Mouse (Mus musculus) C2C12 (cell line): Measurements from ENCODE around the gene Trhde. TPM values are rescaled to one million over a fixed set of nuclear protein-coding genes. Genes with fewer than 3 reads are reported as not detected.
A peak's percentile ranks its signal among the peaks of the same experiment; 100 is the strongest.

Source experiments
- H3K27me3 ChIP-seq: one replicate; pipeline ENCODE4 v1.6.1; 2011; ENCODE audit not compliant: control insufficient read depth, insufficient read depth, insufficient read length
- H3K36me3 ChIP-seq: one replicate; pipeline ENCODE4 v1.6.1; 2011; ENCODE audit not compliant: control insufficient read depth, insufficient read depth
- H3K4me3 ChIP-seq: one replicate; pipeline ENCODE4 v1.5.1; 2011; ENCODE audit warnings: mild to moderate bottlenecking, control low read depth; ENCODE audit not compliant: poor library complexity, insufficient read depth, severe bottlenecking
- H3K79me2 ChIP-seq: one replicate; pipeline ENCODE4 v1.6.1; 2011; ENCODE audit not compliant: control insufficient read depth, insufficient read depth
- H3K79me3 ChIP-seq: one replicate; pipeline ENCODE4 v1.6.1; 2011; ENCODE audit warnings: low read depth, control low read depth
- H3ac ChIP-seq: one replicate; pipeline ENCODE3; 2011; ENCODE audit warnings: low read depth; ENCODE audit not compliant: control insufficient read depth, insufficient read length
- CEBPB ChIP-seq: IDR thresholded peaks from one replicate; pipeline ENCODE4 v1.6.1; 2011; ENCODE audit warnings: low read depth, mild to moderate bottlenecking, control low read depth, moderate library complexity
- CTCF ChIP-seq: IDR thresholded peaks from one replicate; pipeline ENCODE4 v1.5.1; 2011; ENCODE audit not compliant: control insufficient read depth, insufficient read depth, insufficient read length
- FOSL1 ChIP-seq: IDR thresholded peaks from one replicate; pipeline ENCODE4 v1.8.0; 2011; ENCODE audit warnings: mild to moderate bottlenecking, low read length; ENCODE audit not compliant: poor library complexity, insufficient read depth, severe bottlenecking
- MAX ChIP-seq: IDR thresholded peaks from one replicate; pipeline ENCODE4 v1.6.1; 2011; ENCODE audit warnings: mild to moderate bottlenecking, control low read depth
- MYOD1 ChIP-seq: IDR thresholded peaks from one replicate; pipeline ENCODE4 v1.6.1; 2011; ENCODE audit warnings: low read depth; ENCODE audit not compliant: control insufficient read depth, insufficient read length
- MYOG ChIP-seq: IDR thresholded peaks from one replicate; pipeline ENCODE4 v1.6.1; 2011; ENCODE audit not compliant: control insufficient read depth, insufficient read length; ENCODE audit errors: extremely low read depth
- USF1 ChIP-seq: IDR thresholded peaks from one replicate; pipeline ENCODE4 v1.6.1; 2011; ENCODE audit warnings: low read depth, mild to moderate bottlenecking, control low read depth, moderate library complexity
- polyA plus RNA-seq: library from polyadenylated mRNA; unstranded; fragments of >200 nt; fragmentation: generic; extraction: Trizol; gene quantifications from one replicate; pipeline ENCODE4 v1.2.1, GENCODE M21; 2012; ENCODE audit warnings: missing spikeins

Trhde gene
- polyA plus RNA-seq, 1 experiment: 0.43 TPM

- H3K79me3 ChIP-seq: no peaks in the 10 kb centered on the region
- no peaks in the 10 kb centered on the region for H3K79me2 ChIP-seq
- H3K27me3 ChIP-seq: peaks cover 3% of the 10 kb centered on the region
- no peak overlapping the region for H3ac ChIP-seq
- no peak for TF ChIP-seq USF1
- no peak for TF ChIP-seq MYOD1
- TF ChIP-seq CEBPB: no peak
- no peak for TF ChIP-seq CTCF
- TF ChIP-seq MYOG: no peak
- TF ChIP-seq FOSL1: no peak
- H3K4me3 ChIP-seq: no peak overlapping the region
- no peaks in the 10 kb centered on the region for H3K36me3 ChIP-seq
These were observed 3.8 kb upstream of the Trhde start for GRCm38 (mm10) chr10:114805884-114806283.

DNA sequence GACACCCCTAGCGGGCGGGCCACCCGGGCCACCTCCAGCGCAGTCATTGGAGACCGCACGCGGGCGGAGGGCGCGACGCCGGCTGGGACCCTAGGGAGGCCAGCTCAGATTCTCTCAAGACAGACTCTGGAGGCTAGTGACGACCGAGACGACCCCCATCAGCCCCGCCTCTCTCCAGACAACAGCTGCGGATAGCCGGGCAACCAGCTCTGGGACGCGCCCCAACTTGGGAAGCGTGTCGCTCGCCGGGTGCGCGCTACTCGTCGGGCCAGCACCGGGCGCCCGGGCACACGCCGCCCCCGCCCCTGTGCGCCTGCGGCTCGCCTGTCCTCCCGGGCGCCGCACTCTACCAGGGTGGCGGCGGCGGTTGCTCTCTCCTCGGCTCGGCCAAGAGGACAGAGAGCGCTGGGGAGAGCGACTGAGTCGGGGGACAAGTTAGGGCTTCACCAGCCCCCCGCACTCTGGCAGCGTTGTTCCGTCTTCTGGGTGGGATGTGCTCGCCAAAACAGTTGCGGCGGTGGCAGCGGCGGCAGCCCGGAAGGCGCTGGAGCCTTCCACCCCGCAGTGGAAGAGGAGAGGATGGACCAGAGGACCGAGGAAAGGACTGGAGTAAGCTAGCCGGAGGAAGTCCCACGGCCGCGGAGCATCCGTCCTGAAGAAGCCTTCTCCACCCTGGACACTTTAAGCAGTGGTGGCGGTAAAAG is 498 bp downstream of the Trhde start:
- peak overlapping the region; percentile 66 for H3ac ChIP-seq
- H3K27me3 ChIP-seq: peaks cover 4% of the 10 kb centered on the region
- H3K79me2 ChIP-seq: no peaks in the 10 kb centered on the region
- no peaks in the 10 kb centered on the region for H3K36me3 ChIP-seq
- TF ChIP-seq USF1 (no peak), MAX (no peak), MYOG (no peak), CTCF (no peak), FOSL1 (no peak), CEBPB (no peak), MYOD1 (peak; percentile 21)
- no peaks in the 10 kb centered on the region for H3K79me3 ChIP-seq
- peak overlapping the region; percentile 18 for H3K4me3 ChIP-seq

- Histone ChIP-seq H3K4me3 (no peak overlapping the region), H3K79me2 (no peaks in the 10 kb centered on the region), H3ac (no peak overlapping the region), H3K36me3 (no peaks in the 10 kb centered on the region), H3K79me3 (no peaks in the 10 kb centered on the region), H3K27me3 (peaks cover 4% of the 10 kb centered on the region)
- TF ChIP-seq CEBPB (no peak), MAX (no peak), CTCF (no peak), USF1 (no peak), MYOG (no peak), MYOD1 (no peak), FOSL1 (no peak)
These were observed 1.5 kb downstream of the Trhde start for GRCm38 (mm10) chr10:114800331-114801304.

DNA sequence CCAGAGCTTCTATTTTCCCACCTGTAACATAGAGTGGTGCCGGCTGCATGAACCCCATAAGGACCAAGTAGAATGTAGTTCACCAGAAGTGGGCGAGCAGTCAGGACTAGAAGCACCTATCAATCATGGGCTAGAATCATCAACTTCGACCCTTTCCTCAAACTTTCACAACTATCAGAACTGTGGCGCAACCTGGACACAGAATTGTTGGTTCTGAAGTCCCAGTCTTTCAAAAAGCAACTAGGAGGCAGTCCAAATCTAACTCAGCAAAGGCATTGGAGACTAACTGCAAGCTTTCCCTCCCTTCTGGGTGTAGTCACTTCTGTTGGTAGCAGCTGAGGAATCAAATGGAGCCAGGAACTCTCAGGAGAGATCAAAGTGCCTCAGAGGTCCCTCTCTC is 2.6 kb downstream of the Trhde start:
- Histone ChIP-seq H3ac (no peak overlapping the region), H3K4me3 (no peak overlapping the region), H3K36me3 (no peaks in the 10 kb centered on the region), H3K79me3 (no peaks in the 10 kb centered on the region), H3K79me2 (no peaks in the 10 kb centered on the region), H3K27me3 (peaks cover 4% of the 10 kb centered on the region)
- no peak for TF ChIP-seq MAX
- TF ChIP-seq CEBPB: no peak
- TF ChIP-seq MYOG: no peak
- no peak for TF ChIP-seq FOSL1
- TF ChIP-seq CTCF: no peak
- TF ChIP-seq MYOD1: no peak
- TF ChIP-seq USF1: no peak

DNA sequence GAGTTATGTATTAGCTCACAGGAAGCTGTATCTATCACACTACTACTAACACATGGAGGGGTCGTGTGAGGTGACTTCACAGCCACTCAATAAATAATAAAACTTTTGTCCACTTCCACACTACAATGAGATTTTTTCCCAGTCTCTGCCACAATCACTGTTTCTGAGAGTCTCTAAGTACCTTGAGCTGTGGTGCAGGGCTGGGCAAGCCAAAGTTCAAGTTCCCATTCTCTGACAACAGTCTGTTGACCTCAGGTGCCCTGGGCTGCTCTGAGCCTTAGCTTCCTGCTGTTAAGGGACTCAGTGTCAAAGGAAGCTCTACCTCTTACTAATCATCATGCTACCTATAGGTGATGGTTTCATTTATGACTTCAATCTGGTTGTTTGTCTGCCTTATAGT is 3.3 kb downstream of the Trhde start:
- no peak for TF ChIP-seq USF1
- no peak for TF ChIP-seq CEBPB
- no peak for TF ChIP-seq MYOD1
- TF ChIP-seq MAX: no peak
- no peak for TF ChIP-seq FOSL1
- no peak for TF ChIP-seq CTCF
- no peak for TF ChIP-seq MYOG
- Histone ChIP-seq H3K79me3 (no peaks in the 10 kb centered on the region), H3K79me2 (no peaks in the 10 kb centered on the region), H3ac (no peak overlapping the region), H3K36me3 (no peaks in the 10 kb centered on the region), H3K27me3 (peaks cover 4% of the 10 kb centered on the region), H3K4me3 (no peak overlapping the region)
